Mouse (Mus musculus) C2C12 (cell line): ENCODE data around the gene Crygd. TPM values are rescaled to one million over a fixed set of nuclear protein-coding genes. Genes with fewer than 3 reads are reported as not detected.
"Not testable (repeated sequence)": the region's sequence is repeated elsewhere in the genome, so short reads cannot be mapped to it uniquely, and the experiment has no call there.

Experiments used
- H3K27me3 ChIP-seq: one replicate; pipeline ENCODE4 v1.6.1; 2011; ENCODE audit not compliant: control insufficient read depth, insufficient read depth, insufficient read length
- H3K36me3 ChIP-seq: one replicate; pipeline ENCODE4 v1.6.1; 2011; ENCODE audit not compliant: control insufficient read depth, insufficient read depth
- H3K4me3 ChIP-seq: one replicate; pipeline ENCODE4 v1.5.1; 2011; ENCODE audit warnings: mild to moderate bottlenecking, control low read depth; ENCODE audit not compliant: poor library complexity, insufficient read depth, severe bottlenecking
- H3K79me2 ChIP-seq: one replicate; pipeline ENCODE4 v1.6.1; 2011; ENCODE audit not compliant: control insufficient read depth, insufficient read depth
- H3K79me3 ChIP-seq: one replicate; pipeline ENCODE4 v1.6.1; 2011; ENCODE audit warnings: low read depth, control low read depth
- H3ac ChIP-seq: one replicate; pipeline ENCODE3; 2011; ENCODE audit warnings: low read depth; ENCODE audit not compliant: control insufficient read depth, insufficient read length
- CEBPB ChIP-seq: IDR thresholded peaks from one replicate; pipeline ENCODE4 v1.6.1; 2011; ENCODE audit warnings: low read depth, mild to moderate bottlenecking, control low read depth, moderate library complexity
- CTCF ChIP-seq: IDR thresholded peaks from one replicate; pipeline ENCODE4 v1.5.1; 2011; ENCODE audit not compliant: control insufficient read depth, insufficient read depth, insufficient read length
- FOSL1 ChIP-seq: IDR thresholded peaks from one replicate; pipeline ENCODE4 v1.8.0; 2011; ENCODE audit warnings: mild to moderate bottlenecking, low read length; ENCODE audit not compliant: poor library complexity, insufficient read depth, severe bottlenecking
- MAX ChIP-seq: IDR thresholded peaks from one replicate; pipeline ENCODE4 v1.6.1; 2011; ENCODE audit warnings: mild to moderate bottlenecking, control low read depth
- MYOD1 ChIP-seq: IDR thresholded peaks from one replicate; pipeline ENCODE4 v1.6.1; 2011; ENCODE audit warnings: low read depth; ENCODE audit not compliant: control insufficient read depth, insufficient read length
- MYOG ChIP-seq: IDR thresholded peaks from one replicate; pipeline ENCODE4 v1.6.1; 2011; ENCODE audit not compliant: control insufficient read depth, insufficient read length; ENCODE audit errors: extremely low read depth
- USF1 ChIP-seq: IDR thresholded peaks from one replicate; pipeline ENCODE4 v1.6.1; 2011; ENCODE audit warnings: low read depth, mild to moderate bottlenecking, control low read depth, moderate library complexity
- polyA plus RNA-seq: library from polyadenylated mRNA; unstranded; fragments of >200 nt; fragmentation: generic; extraction: Trizol; gene quantifications from one replicate; pipeline ENCODE4 v1.2.1, GENCODE M21; 2012; ENCODE audit warnings: missing spikeins

Crygd gene
- polyA plus RNA-seq, 1 experiment: not detected

- Histone ChIP-seq H3K27me3 (no peaks in the 10 kb centered on the region), H3K79me3 (no peaks in the 10 kb centered on the region), H3K4me3 (no peak overlapping the region), H3K36me3 (no peaks in the 10 kb centered on the region), H3K79me2 (no peaks in the 10 kb centered on the region), H3ac (no peak overlapping the region)
- TF ChIP-seq MAX: no peak
- no peak for TF ChIP-seq FOSL1
- TF ChIP-seq CEBPB: no peak
- no peak for TF ChIP-seq MYOG
- TF ChIP-seq MYOD1: no peak
- no peak for TF ChIP-seq CTCF
- no peak for TF ChIP-seq USF1
Observed at GRCm38 (mm10) chr1:65075607-65076006, 12.4 kb upstream of the Crygd start.

- no peak within 1 kb of the TSS for H3K4me3 ChIP-seq
- H3K27me3 ChIP-seq: no peaks in the 10 kb centered on the region
- TF ChIP-seq MAX (no peak), CTCF (no peak), FOSL1 (no peak), USF1 (no peak), CEBPB (no peak), MYOG (no peak), MYOD1 (no peak)
- H3ac ChIP-seq: no peak within 1 kb of the TSS
- no peaks in the 10 kb centered on the region for H3K36me3 ChIP-seq
- H3K79me3 ChIP-seq: no peaks in the 10 kb centered on the region
- no peaks in the 10 kb centered on the region for H3K79me2 ChIP-seq
Observed at GRCm38 (mm10) chr1:65073589-65073988, 10.3 kb upstream of the Crygd start, which contains the start of gene Crygc. Gene Crygc (minus strand): TSS chr1:65073689.

- H3K36me3 ChIP-seq: no peaks in the 10 kb centered on the region
- TF ChIP-seq USF1 (no peak), MYOD1 (no peak), CTCF (no peak), MAX (no peak), CEBPB (no peak), MYOG (no peak), FOSL1 (no peak)
- H3K79me2 ChIP-seq: no peaks in the 10 kb centered on the region
Observed at GRCm38 (mm10) chr1:65067842-65068241, 4.6 kb upstream of the Crygd start.

GRCm38 (mm10) chr1:65064201-65064600 is 949 bp upstream of the Crygd start:
- no peak overlapping the region for H3K4me3 ChIP-seq
- no peaks in the 10 kb centered on the region for H3K27me3 ChIP-seq
- H3ac ChIP-seq: no peak overlapping the region
- H3K79me3 ChIP-seq: no peaks in the 10 kb centered on the region
- TF ChIP-seq MAX: no peak
- no peak for TF ChIP-seq FOSL1
- TF ChIP-seq CTCF: no peak
- no peak for TF ChIP-seq CEBPB
- TF ChIP-seq MYOD1: no peak
- no peak for TF ChIP-seq MYOG
- no peak for TF ChIP-seq USF1
- no peaks in the 10 kb centered on the region for H3K79me2 ChIP-seq
- H3K36me3 ChIP-seq: no peaks in the 10 kb centered on the region

More at GRCm38 (mm10) chr1:65067842-65068241, 4.6 kb upstream of the Crygd start:
- H3K79me3 ChIP-seq: no peaks in the 10 kb centered on the region
- no peak overlapping the region for H3K4me3 ChIP-seq
- no peaks in the 10 kb centered on the region for H3K27me3 ChIP-seq
- no peak overlapping the region for H3ac ChIP-seq

GRCm38 (mm10) chr1:65052140-65052539 is 11.1 kb downstream of the Crygd start:
- no peak for TF ChIP-seq USF1
- no peak for TF ChIP-seq CEBPB
- TF ChIP-seq FOSL1: no peak
- no peak for TF ChIP-seq MYOG
- TF ChIP-seq MAX: no peak
- no peak for TF ChIP-seq MYOD1
- TF ChIP-seq CTCF: no peak
- Histone ChIP-seq H3K4me3 (no peak overlapping the region), H3K36me3 (no peaks in the 10 kb centered on the region), H3ac (no peak overlapping the region), H3K79me3 (no peaks in the 10 kb centered on the region), H3K27me3 (no peaks in the 10 kb centered on the region), H3K79me2 (no peaks in the 10 kb centered on the region)

- H3K4me3 ChIP-seq: no peak overlapping the region
- TF ChIP-seq MYOD1 (no peak), CTCF (no peak), USF1 (no peak), FOSL1 (no peak), MAX (no peak), CEBPB (no peak), MYOG (no peak)
- H3ac ChIP-seq: no peak overlapping the region
- H3K79me3 ChIP-seq: no peaks in the 10 kb centered on the region
- H3K79me2 ChIP-seq: no peaks in the 10 kb centered on the region
- no peaks in the 10 kb centered on the region for H3K36me3 ChIP-seq
- no peaks in the 10 kb centered on the region for H3K27me3 ChIP-seq
Observed at GRCm38 (mm10) chr1:65051696-65052095, 11.6 kb downstream of the Crygd start.

GRCm38 (mm10) chr1:65050952-65051351 is 12.3 kb downstream of the Crygd start, which contains the start of gene Cryge:
Gene Cryge (minus strand): TSS chr1:65051149.
- H3K79me2 ChIP-seq, H3ac ChIP-seq, H3K36me3 ChIP-seq, H3K4me3 ChIP-seq, H3K79me3 ChIP-seq, H3K27me3 ChIP-seq: not testable (repeated sequence)
